Mouse (Mus musculus) embryonic facial prominence, embryonic 12.5 days (tissue): ENCODE data around the gene Eef1g. TPM values are rescaled to one million over a fixed set of nuclear protein-coding genes. Genes with fewer than 3 reads are reported as not detected.

Experiments used
- ATAC-seq: fragments of 200-750 bp; cut with Nextera tagmentation; 2 replicates; pipeline ENCODE4 v1.8.0; 2017; ENCODE audit not compliant: insufficient number of reproducible peaks, insufficient read depth, low FRiP score, low TSS enrichment
- H3K27ac ChIP-seq: fragments of 300-500 bp; sonication (generic); 2 replicates; pipeline ENCODE4 v1.5.1; 2016; ENCODE audit warnings: mild to moderate bottlenecking
- H3K27me3 ChIP-seq: fragments of 300-500 bp; sonication (generic); 2 replicates; pipeline ENCODE4 v1.6.1; 2016; ENCODE audit warnings: mild to moderate bottlenecking, moderate library complexity
- H3K36me3 ChIP-seq: fragments of 300-500 bp; sonication (generic); 2 replicates; pipeline ENCODE4 v1.6.1; 2016; ENCODE audit warnings: mild to moderate bottlenecking
- H3K4me1 ChIP-seq: fragments of 300-500 bp; sonication (generic); 2 replicates; pipeline ENCODE4 v1.6.1; 2016
- H3K4me2 ChIP-seq: fragments of 300-500 bp; sonication (generic); replicated peaks from 2 replicates; pipeline ENCODE4 v1.6.1; 2016; ENCODE audit warnings: mild to moderate bottlenecking, moderate library complexity
- H3K4me3 ChIP-seq: fragments of 300-500 bp; sonication (generic); 2 replicates; pipeline ENCODE4 v1.5.1; 2016; ENCODE audit warnings: mild to moderate bottlenecking
- H3K9ac ChIP-seq: fragments of 300-500 bp; sonication (generic); 2 replicates; pipeline ENCODE4 v1.6.1; 2016; ENCODE audit warnings: mild to moderate bottlenecking, moderate library complexity
- H3K9me3 ChIP-seq: fragments of 300-500 bp; sonication (generic); 2 replicates; pipeline ENCODE4 v1.6.1; 2016; ENCODE audit warnings: mild to moderate bottlenecking, moderate library complexity
- WGBS: fragments of 180-500 bp; shearing (Covaris S2); methylation state at CpG from one replicate; pipeline ENCODE4 v1.1.7; 2016; 5-methylcytosine and 5-hydroxymethylcytosine counted together
- polyA plus RNA-seq: library from polyadenylated mRNA; unstranded; fragments of >200 nt; fragmentation: Nextera tagmentation; extraction: Ambion mirVana; gene quantifications from 2 replicates; pipeline ENCODE4 v1.2.1, GENCODE M21; 2016

Gene Eef1g
- polyA plus RNA-seq, 1 experiment from 2014 or later, result 471 TPM

GRCm38 (mm10) chr19:8930117-8930516 is 36.7 kb upstream of the Eef1g start:
- WGBS, result 11% methylated on average over 11 of the region's 11 CpGs
- Histone ChIP-seq H3K4me2 (peak overlapping the region; percentile 81), H3K4me3 (peak overlapping the region; percentile 70), H3K36me3 (peaks cover 35% of the 10 kb centered on the region), H3K4me1 (peaks cover 9% of the 10 kb centered on the region; the same call in 1 of the 2 replicates), H3K27me3 (no peaks in the 10 kb centered on the region), H3K9ac (peak overlapping the region; percentile 88), H3K9me3 (no peaks in the 10 kb centered on the region), H3K27ac (no peak overlapping the region)
- ATAC-seq, result no peak

DNA sequence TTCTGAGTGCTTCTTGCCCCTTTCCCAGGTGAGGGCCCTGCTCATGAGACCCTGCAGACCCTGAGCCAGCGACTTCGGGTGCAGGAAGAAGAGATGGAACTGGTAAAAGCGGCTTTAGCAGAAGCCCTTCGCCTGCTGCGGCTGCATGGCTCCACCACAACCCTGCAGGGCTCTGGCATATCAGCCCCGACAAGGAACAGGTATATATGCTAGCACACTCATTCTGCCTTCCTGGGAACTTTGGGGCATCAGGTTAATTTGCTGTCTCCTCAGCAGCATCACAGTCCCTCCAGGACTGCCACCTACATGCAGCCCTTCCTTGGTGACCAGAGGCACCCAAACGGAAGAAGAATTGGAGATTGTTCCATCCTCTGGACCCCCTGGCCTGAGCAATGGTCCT is 36.1 kb upstream of the Eef1g start:
- Histone ChIP-seq H3K27me3 (no peaks in the 10 kb centered on the region), H3K27ac (no peak overlapping the region), H3K9me3 (no peaks in the 10 kb centered on the region), H3K36me3 (peaks cover 36% of the 10 kb centered on the region), H3K4me1 (peaks cover 9% of the 10 kb centered on the region; the same call in 1 of the 2 replicates), H3K9ac (peak overlapping the region; percentile 88), H3K4me2 (peak overlapping the region; percentile 81), H3K4me3 (peak overlapping the region; percentile 70; the same call in 1 of the 2 replicates)
- no peak for ATAC-seq
- WGBS, result 83% methylated on average over 7 of the region's 7 CpGs

DNA sequence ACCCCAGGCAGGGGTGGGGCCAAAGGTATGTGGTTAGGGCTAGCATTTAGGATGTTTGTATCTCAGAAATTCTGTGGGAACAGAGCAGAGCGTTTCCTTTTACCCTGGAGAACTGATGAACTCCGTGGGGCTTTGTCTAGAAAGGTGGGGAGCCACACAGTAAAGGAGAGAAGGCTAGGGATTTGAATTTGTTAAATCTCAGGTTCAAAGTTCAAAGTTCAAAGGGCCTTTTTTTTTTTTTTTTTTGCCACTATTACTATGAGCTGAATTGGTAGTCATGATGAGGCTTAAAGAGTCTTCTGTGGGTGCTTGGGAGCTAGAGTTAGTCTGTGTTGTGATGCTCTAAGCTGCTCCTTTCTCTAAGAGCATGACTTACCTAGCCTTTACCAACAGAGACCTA is 30.1 kb upstream of the Eef1g start:
- no peak overlapping the region for H3K9ac ChIP-seq
- 87% methylated on average over 2 of the region's 2 CpGs for WGBS
- no peak overlapping the region for H3K27ac ChIP-seq
- H3K9me3 ChIP-seq, result no peaks in the 10 kb centered on the region
- H3K36me3 ChIP-seq, result peaks cover 52% of the 10 kb centered on the region
- ATAC-seq, result no peak
- no peaks in the 10 kb centered on the region for H3K27me3 ChIP-seq
- H3K4me3 ChIP-seq, result no peak overlapping the region
- no peak overlapping the region for H3K4me2 ChIP-seq
- H3K4me1 ChIP-seq, result peaks cover 10% of the 10 kb centered on the region

- H3K9ac ChIP-seq, result no peak overlapping the region
- ATAC-seq, result no peak
- no peaks in the 10 kb centered on the region for H3K27me3 ChIP-seq
- H3K4me1 ChIP-seq, result peaks cover 30% of the 10 kb centered on the region
- peaks cover 49% of the 10 kb centered on the region for H3K36me3 ChIP-seq
- peak overlapping the region; percentile 72 for H3K4me2 ChIP-seq
- no peaks in the 10 kb centered on the region for H3K9me3 ChIP-seq
- H3K27ac ChIP-seq, result no peak overlapping the region
- WGBS, result 78% methylated on average over 15 of the region's 15 CpGs
- peak overlapping the region; percentile 72; the same call in 1 of the 2 replicates for H3K4me3 ChIP-seq
Measured at GRCm38 (mm10) chr19:8940526-8941133, 26.2 kb upstream of the Eef1g start.

DNA sequence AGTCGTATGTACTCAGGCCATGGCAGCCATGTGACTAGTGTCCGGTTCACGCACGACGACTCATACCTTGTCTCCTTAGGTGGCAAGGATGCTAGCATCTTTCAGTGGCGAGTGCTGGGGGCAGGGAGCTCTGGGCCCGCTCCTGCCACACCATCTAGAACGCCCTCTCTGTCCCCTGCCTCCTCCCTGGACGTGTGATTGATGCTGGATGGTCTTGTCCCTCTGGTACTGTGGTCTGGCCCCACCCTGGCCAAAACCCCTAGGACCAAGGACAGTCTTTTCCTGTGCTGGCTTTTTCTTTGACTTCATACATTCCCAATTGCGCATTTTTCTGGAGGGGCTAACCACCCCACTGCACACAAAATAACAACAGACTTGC is 25.7 kb upstream of the Eef1g start:
- Histone ChIP-seq H3K9ac (peak overlapping the region; percentile 97), H3K4me1 (peaks cover 30% of the 10 kb centered on the region), H3K4me3 (peak overlapping the region; percentile 72), H3K4me2 (peak overlapping the region; percentile 72), H3K36me3 (peaks cover 51% of the 10 kb centered on the region), H3K27me3 (no peaks in the 10 kb centered on the region), H3K9me3 (no peaks in the 10 kb centered on the region), H3K27ac (peak overlapping the region; percentile 98)
- ATAC-seq, result peak; percentile 49
- 34% methylated on average over 10 of the region's 10 CpGs for WGBS

GRCm38 (mm10) chr19:8941515-8942217 is 25.2 kb upstream of the Eef1g start, which contains the start of gene Mta2:
Mta2 (plus strand) TSS chr19:8941875.
- under 1% methylated on average over 64 of the region's 64 CpGs for WGBS
- no peaks in the 10 kb centered on the region for H3K9me3 ChIP-seq
- peak within 1 kb of the TSS; percentile 72 for H3K4me3 ChIP-seq
- peak within 1 kb of the TSS; percentile 97 for H3K9ac ChIP-seq
- H3K36me3 ChIP-seq, result peaks cover 56% of the 10 kb centered on the region
- H3K4me1 ChIP-seq, result peaks cover 30% of the 10 kb centered on the region
- peak; percentile 90 for ATAC-seq
- H3K4me2 ChIP-seq, result peak within 1 kb of the TSS; percentile 72
- H3K27ac ChIP-seq, result peak within 1 kb of the TSS; percentile 98
- H3K27me3 ChIP-seq, result no peaks in the 10 kb centered on the region

- Histone ChIP-seq H3K27ac (peak overlapping the region; percentile 98), H3K9me3 (no peaks in the 10 kb centered on the region), H3K4me2 (peak overlapping the region; percentile 72), H3K4me1 (peaks cover 30% of the 10 kb centered on the region), H3K4me3 (peak overlapping the region; percentile 72), H3K36me3 (peaks cover 57% of the 10 kb centered on the region), H3K27me3 (no peaks in the 10 kb centered on the region), H3K9ac (peak overlapping the region; percentile 97)
- under 1% methylated on average over 45 of the region's 46 CpGs for WGBS
- peak; percentile 42 for ATAC-seq
Measured at GRCm38 (mm10) chr19:8942276-8942964, 24.4 kb upstream of the Eef1g start.

DNA sequence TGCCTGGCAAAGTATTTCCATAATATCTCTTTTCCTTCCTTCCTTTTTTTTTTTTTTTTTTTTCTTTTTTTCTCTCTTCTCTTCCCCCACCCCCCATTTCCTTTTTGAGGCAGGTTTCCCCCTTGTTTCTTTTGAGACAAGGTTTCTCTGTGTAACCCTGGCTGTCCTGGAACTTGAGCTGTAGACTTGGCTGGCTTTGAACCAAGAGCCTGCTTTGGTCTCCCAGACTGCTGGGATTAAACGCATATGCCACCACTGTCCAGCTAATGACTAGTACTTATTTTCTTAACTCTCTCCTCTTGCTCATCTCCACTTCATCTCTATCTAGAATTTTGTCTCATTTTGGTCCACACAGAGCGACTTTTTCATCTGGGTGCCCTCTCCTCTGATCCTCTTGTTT is 23.8 kb upstream of the Eef1g start:
- no peak overlapping the region for H3K27ac ChIP-seq
- H3K4me3 ChIP-seq, result peak overlapping the region; percentile 72
- no peaks in the 10 kb centered on the region for H3K27me3 ChIP-seq
- H3K9ac ChIP-seq, result peak overlapping the region; percentile 97
- H3K4me2 ChIP-seq, result peak overlapping the region; percentile 72
- peaks cover 59% of the 10 kb centered on the region for H3K36me3 ChIP-seq
- ATAC-seq, result no peak
- 65% methylated on average over 2 of the region's 2 CpGs for WGBS
- peaks cover 30% of the 10 kb centered on the region for H3K4me1 ChIP-seq
- H3K9me3 ChIP-seq, result no peaks in the 10 kb centered on the region

DNA sequence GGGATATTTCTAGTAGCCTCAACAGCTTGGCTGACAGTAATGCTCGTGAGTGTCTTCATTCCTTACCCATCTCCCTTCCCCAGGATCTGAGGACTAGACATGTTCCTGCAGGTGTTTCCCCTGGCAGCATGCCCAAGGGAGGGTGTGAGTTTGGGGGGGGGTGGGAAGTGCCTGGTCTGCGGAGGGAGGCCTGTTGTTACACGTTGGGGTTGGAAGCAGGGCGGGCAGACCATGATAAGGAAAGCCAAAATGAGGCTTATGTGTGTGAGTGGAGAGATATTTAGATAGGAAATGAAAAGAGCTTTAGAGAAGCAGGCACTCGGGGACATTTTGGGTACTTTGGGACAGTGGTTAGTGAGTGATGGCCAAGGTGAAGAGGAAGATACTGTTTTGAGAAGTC is 22.8 kb upstream of the Eef1g start:
- Histone ChIP-seq H3K27ac (no peak overlapping the region), H3K36me3 (peaks cover 64% of the 10 kb centered on the region), H3K9ac (no peak overlapping the region; the same call in 1 of the 2 replicates), H3K27me3 (no peaks in the 10 kb centered on the region), H3K4me3 (peak overlapping the region; percentile 12; the same call in 1 of the 2 replicates), H3K9me3 (no peaks in the 10 kb centered on the region), H3K4me2 (peak overlapping the region; percentile 72), H3K4me1 (peaks cover 30% of the 10 kb centered on the region)
- no peak for ATAC-seq
- 55% methylated on average over 5 of the region's 5 CpGs for WGBS

GRCm38 (mm10) chr19:8944750-8945149 is 22.1 kb upstream of the Eef1g start:
- peak overlapping the region; percentile 24 for H3K4me3 ChIP-seq
- H3K9ac ChIP-seq, result peak overlapping the region; percentile 36; the same call in 1 of the 2 replicates
- H3K4me1 ChIP-seq, result peaks cover 30% of the 10 kb centered on the region
- no peak for ATAC-seq
- no peaks in the 10 kb centered on the region for H3K27me3 ChIP-seq
- peak overlapping the region; percentile 72 for H3K4me2 ChIP-seq
- H3K36me3 ChIP-seq, result peaks cover 64% of the 10 kb centered on the region
- 35% methylated on average over 5 of the region's 5 CpGs for WGBS
- 0 out of 2 replicates have a peak overlapping the region, but pooled peaks have one; percentile 7 for H3K27ac ChIP-seq
- H3K9me3 ChIP-seq, result no peaks in the 10 kb centered on the region

DNA sequence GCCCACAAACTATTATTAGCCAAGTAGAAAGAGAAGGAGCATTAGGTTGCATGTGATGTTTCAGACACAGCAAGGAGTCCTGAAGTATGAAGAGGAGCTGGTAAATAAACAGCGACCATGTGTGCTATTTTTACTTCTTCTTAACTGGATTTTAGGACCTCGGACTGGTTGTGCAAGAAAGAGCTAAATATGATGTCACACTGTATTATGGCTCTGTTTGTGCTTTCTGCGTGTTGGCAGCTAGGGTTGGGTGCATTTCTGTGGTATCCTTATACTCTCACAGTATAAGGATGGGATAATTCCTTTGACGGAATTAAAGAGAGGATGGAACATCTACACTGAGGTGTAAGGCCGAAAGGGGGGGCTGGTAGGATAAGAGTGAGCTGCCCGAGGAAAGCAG is 21.6 kb upstream of the Eef1g start:
- peak overlapping the region; percentile 36; the same call in 1 of the 2 replicates for H3K9ac ChIP-seq
- H3K4me2 ChIP-seq, result peak overlapping the region; percentile 72
- peaks cover 30% of the 10 kb centered on the region for H3K4me1 ChIP-seq
- peaks cover 66% of the 10 kb centered on the region for H3K36me3 ChIP-seq
- peak overlapping the region; percentile 24 for H3K4me3 ChIP-seq
- 86% methylated on average over 6 of the region's 6 CpGs for WGBS
- ATAC-seq, result no peak
- no peaks in the 10 kb centered on the region for H3K27me3 ChIP-seq
- H3K27ac ChIP-seq, result 0 out of 2 replicates have a peak overlapping the region, but pooled peaks have one; percentile 7
- H3K9me3 ChIP-seq, result no peaks in the 10 kb centered on the region
